Mouse (Mus musculus): ENCODE measurements around the gene Nectin4. TPM values are rescaled to one million over a fixed set of nuclear protein-coding genes. Genes with fewer than 3 reads are reported as not detected.

Gene Nectin4
- polyA plus RNA-seq, 1 experiment from 2014 or later: 1.8 TPM

GRCm38 (mm10) chr1:171388376-171389102 is 18.6 kb downstream of the Nectin4 start, which contains the start of gene Arhgap30:
TSS of gene Arhgap30 (plus strand) at chr1:171388954.
- H3K4me3 ChIP-seq: no peak within 1 kb of the TSS
- WGBS: 84% methylated on average over 15 of the region's 15 CpGs
- no peak within 1 kb of the TSS for H3K9ac ChIP-seq
- no peak within 1 kb of the TSS for H3K4me2 ChIP-seq (replicated peaks)
- H3K4me1 ChIP-seq: no peaks in the 10 kb centered on the region
- H3K27ac ChIP-seq: no peak within 1 kb of the TSS
- ATAC-seq (ENCODE audit: low FRiP score, low read depth): no peak
- H3K27me3 ChIP-seq (replicated peaks): no peaks in the 10 kb centered on the region
- H3K9me3 ChIP-seq: no peaks in the 10 kb centered on the region
- no peaks in the 10 kb centered on the region for H3K36me3 ChIP-seq

GRCm38 (mm10) chr1:171390101-171390500 is 20.2 kb downstream of the Nectin4 start:
- Histone ChIP-seq H3K9ac (no peak overlapping the region), H3K4me2 (replicated peaks) (no peak overlapping the region), H3K27me3 (replicated peaks) (no peaks in the 10 kb centered on the region), H3K27ac (no peak overlapping the region), H3K4me3 (no peak overlapping the region), H3K36me3 (no peaks in the 10 kb centered on the region), H3K9me3 (no peaks in the 10 kb centered on the region), H3K4me1 (no peaks in the 10 kb centered on the region)
- ATAC-seq (ENCODE audit: low FRiP score, low read depth): no peak
- WGBS: 79% methylated on average over 4 of the region's 4 CpGs

- Histone ChIP-seq H3K4me2 (replicated peaks) (no peak overlapping the region), H3K36me3 (no peaks in the 10 kb centered on the region), H3K27me3 (replicated peaks) (no peaks in the 10 kb centered on the region), H3K9me3 (no peaks in the 10 kb centered on the region), H3K4me3 (no peak overlapping the region), H3K9ac (no peak overlapping the region), H3K27ac (no peak overlapping the region), H3K4me1 (no peaks in the 10 kb centered on the region)
- 81% methylated on average over 4 of the region's 4 CpGs for WGBS
- no peak for ATAC-seq (ENCODE audit: low FRiP score, low read depth)
Observed at GRCm38 (mm10) chr1:171401821-171402220, 31.9 kb downstream of the Nectin4 start.

- Histone ChIP-seq H3K4me1 (no peaks in the 10 kb centered on the region), H3K4me3 (no peak overlapping the region), H3K9ac (no peak overlapping the region), H3K27ac (no peak overlapping the region), H3K4me2 (replicated peaks) (no peak overlapping the region), H3K27me3 (replicated peaks) (peaks cover 6% of the 10 kb centered on the region), H3K36me3 (no peaks in the 10 kb centered on the region), H3K9me3 (no peaks in the 10 kb centered on the region)
- ATAC-seq (ENCODE audit: low FRiP score, low read depth): no peak
- WGBS: 86% methylated on average over 9 of the region's 9 CpGs
Observed at GRCm38 (mm10) chr1:171402991-171403390, 33.1 kb downstream of the Nectin4 start.

- no peaks in the 10 kb centered on the region for H3K9me3 ChIP-seq
- H3K4me2 ChIP-seq (replicated peaks): no peak overlapping the region
- WGBS: 81% methylated on average over 5 of the region's 5 CpGs
- no peaks in the 10 kb centered on the region for H3K4me1 ChIP-seq
- H3K27me3 ChIP-seq (replicated peaks): peaks cover 14% of the 10 kb centered on the region
- no peak overlapping the region for H3K9ac ChIP-seq
- H3K36me3 ChIP-seq: no peaks in the 10 kb centered on the region
- no peak for ATAC-seq (ENCODE audit: low FRiP score, low read depth)
- H3K27ac ChIP-seq: no peak overlapping the region
- H3K4me3 ChIP-seq: no peak overlapping the region
Observed at GRCm38 (mm10) chr1:171407263-171407662, 37.4 kb downstream of the Nectin4 start.

- Histone ChIP-seq H3K27ac (no peak overlapping the region), H3K4me3 (no peak overlapping the region), H3K27me3 (replicated peaks) (peaks cover 14% of the 10 kb centered on the region), H3K36me3 (peaks cover 11% of the 10 kb centered on the region), H3K4me2 (replicated peaks) (no peak overlapping the region), H3K9ac (no peak overlapping the region), H3K9me3 (no peaks in the 10 kb centered on the region), H3K4me1 (peaks cover 19% of the 10 kb centered on the region)
- ATAC-seq (ENCODE audit: low FRiP score, low read depth): no peak
- WGBS: 86% methylated on average over 1 of the region's 1 CpGs
Observed at GRCm38 (mm10) chr1:171410231-171410630, 40.3 kb downstream of the Nectin4 start.

GRCm38 (mm10) chr1:171410947-171411484 is 41.1 kb downstream of the Nectin4 start, which contains the start of gene Usf1:
TSS of gene Usf1 (plus strand) at chr1:171411313.
- Histone ChIP-seq H3K36me3 (peaks cover 19% of the 10 kb centered on the region), H3K4me3 (peak within 1 kb of the TSS; percentile 98), H3K27me3 (replicated peaks) (peaks cover 14% of the 10 kb centered on the region), H3K4me2 (replicated peaks) (peak within 1 kb of the TSS; percentile 57), H3K4me1 (peaks cover 19% of the 10 kb centered on the region), H3K9me3 (no peaks in the 10 kb centered on the region), H3K27ac (peak within 1 kb of the TSS; percentile 77), H3K9ac (peak within 1 kb of the TSS; percentile 98)
- peak; percentile 97 for ATAC-seq (ENCODE audit: low FRiP score, low read depth)
- WGBS: under 1% methylated on average over 36 of the region's 36 CpGs

GRCm38 (mm10) chr1:171411492-171411941 is 41.6 kb downstream of the Nectin4 start:
- H3K36me3 ChIP-seq: peaks cover 24% of the 10 kb centered on the region
- ATAC-seq (ENCODE audit: low FRiP score, low read depth): peak; percentile 73
- 1% methylated on average over 39 of the region's 39 CpGs for WGBS
- peaks cover 14% of the 10 kb centered on the region for H3K27me3 ChIP-seq (replicated peaks)
- peak overlapping the region; percentile 98 for H3K4me3 ChIP-seq
- H3K4me2 ChIP-seq (replicated peaks): peak overlapping the region; percentile 57
- peaks cover 19% of the 10 kb centered on the region for H3K4me1 ChIP-seq
- peak overlapping the region; percentile 98 for H3K9ac ChIP-seq
- peak overlapping the region; percentile 77 for H3K27ac ChIP-seq
- H3K9me3 ChIP-seq: no peaks in the 10 kb centered on the region

GRCm38 (mm10) chr1:171412001-171412441 is 42.1 kb downstream of the Nectin4 start:
- Histone ChIP-seq H3K9me3 (no peaks in the 10 kb centered on the region), H3K4me1 (peaks cover 19% of the 10 kb centered on the region), H3K27me3 (replicated peaks) (peaks cover 14% of the 10 kb centered on the region), H3K4me3 (peak overlapping the region; percentile 98), H3K9ac (peak overlapping the region; percentile 98), H3K36me3 (peaks cover 29% of the 10 kb centered on the region), H3K27ac (peak overlapping the region; percentile 77), H3K4me2 (replicated peaks) (peak overlapping the region; percentile 57)
- peak; percentile 73 for ATAC-seq (ENCODE audit: low FRiP score, low read depth)
- 2% methylated on average over 20 of the region's 20 CpGs for WGBS

GRCm38 (mm10) chr1:171412446-171412845 is 42.5 kb downstream of the Nectin4 start:
- ATAC-seq (ENCODE audit: low FRiP score, low read depth): peak; percentile 18

GRCm38 (mm10) chr1:171413608-171414007 is 43.7 kb downstream of the Nectin4 start:
- Histone ChIP-seq H3K36me3 (peaks cover 42% of the 10 kb centered on the region), H3K4me2 (replicated peaks) (peak overlapping the region; percentile 57), H3K27ac (no peak overlapping the region), H3K4me1 (peaks cover 19% of the 10 kb centered on the region), H3K9me3 (no peaks in the 10 kb centered on the region), H3K27me3 (replicated peaks) (peaks cover 7% of the 10 kb centered on the region; the same call in 1 of the 2 replicates), H3K9ac (no peak overlapping the region), H3K4me3 (no peak overlapping the region)
- no peak for ATAC-seq (ENCODE audit: low FRiP score, low read depth)
- 80% methylated on average over 8 of the region's 8 CpGs for WGBS

More at GRCm38 (mm10) chr1:171412446-171412845, 42.5 kb downstream of the Nectin4 start:
- Histone ChIP-seq H3K4me1 (peaks cover 19% of the 10 kb centered on the region), H3K27me3 (replicated peaks) (peaks cover 11% of the 10 kb centered on the region), H3K9ac (peak overlapping the region; percentile 98), H3K4me3 (peak overlapping the region; percentile 98), H3K27ac (peak overlapping the region; percentile 77), H3K36me3 (peaks cover 33% of the 10 kb centered on the region), H3K4me2 (replicated peaks) (peak overlapping the region; percentile 57), H3K9me3 (no peaks in the 10 kb centered on the region)
- 27% methylated on average over 3 of the region's 3 CpGs for WGBS

GRCm38 (mm10) chr1:171418660-171419059 is 48.8 kb downstream of the Nectin4 start, which contains the start of gene Tstd1:
TSS of gene Tstd1 (plus strand) at chr1:171418872.
- Histone ChIP-seq H3K27ac (no peak within 1 kb of the TSS), H3K4me1 (peaks cover 6% of the 10 kb centered on the region), H3K4me2 (replicated peaks) (no peak within 1 kb of the TSS), H3K27me3 (replicated peaks) (no peaks in the 10 kb centered on the region), H3K4me3 (no peak within 1 kb of the TSS), H3K36me3 (peaks cover 69% of the 10 kb centered on the region), H3K9me3 (no peaks in the 10 kb centered on the region), H3K9ac (no peak within 1 kb of the TSS)
- WGBS: 92% methylated on average over 5 of the region's 5 CpGs
- ATAC-seq (ENCODE audit: low FRiP score, low read depth): no peak

Measured in neural tube, embryonic 12.5 days (tissue).